Mouse (Mus musculus): ENCODE data around the gene Gm45713. TPM values are rescaled to one million over a fixed set of nuclear protein-coding genes. Genes with fewer than 3 reads are reported as not detected.

The Gm45713 gene
- polyA plus RNA-seq, 1 experiment: 0.95 TPM

- Histone ChIP-seq H3ac (ENCODE audit: control insufficient read depth, insufficient read length, low read depth) (no peak overlapping the region), H3K36me3 (ENCODE audit: control insufficient read depth, insufficient read depth) (peaks cover 56% of the 10 kb centered on the region), H3K4me3 (ENCODE audit: insufficient read depth, poor library complexity, severe bottlenecking) (no peak overlapping the region), H3K27me3 (ENCODE audit: control insufficient read depth, insufficient read depth, insufficient read length) (no peaks in the 10 kb centered on the region), H3K79me2 (ENCODE audit: control insufficient read depth, insufficient read depth) (peaks cover 36% of the 10 kb centered on the region), H3K79me3 (ENCODE audit: low read depth) (peaks cover 24% of the 10 kb centered on the region)
- TF ChIP-seq MYOG (IDR thresholded peaks at IDR 0.05; ENCODE audit: control insufficient read depth, extremely low read depth, insufficient read length) (no peak), CEBPB (IDR thresholded peaks at IDR 0.05; ENCODE audit: low read depth) (no peak), CTCF (IDR thresholded peaks at IDR 0.05; ENCODE audit: control insufficient read depth, insufficient read depth, insufficient read length) (no peak), USF1 (IDR thresholded peaks at IDR 0.05; ENCODE audit: low read depth) (no peak), MYOD1 (IDR thresholded peaks at IDR 0.05; ENCODE audit: control insufficient read depth, insufficient read length, low read depth) (no peak), MAX (IDR thresholded peaks at IDR 0.05) (no peak), FOSL1 (IDR thresholded peaks at IDR 0.05; ENCODE audit: insufficient read depth, low read length, poor library complexity, severe bottlenecking) (no peak)
These were observed 16.0 kb downstream of the Gm45713 start for GRCm38 (mm10) chr7:45119780-45120709.

GRCm38 (mm10) chr7:45118336-45118735 lies 17.7 kb downstream of the Gm45713 start:
- no peak overlapping the region for H3K4me3 ChIP-seq (ENCODE audit: insufficient read depth, poor library complexity, severe bottlenecking)
- TF ChIP-seq FOSL1 (IDR thresholded peaks at IDR 0.05; ENCODE audit: insufficient read depth, low read length, poor library complexity, severe bottlenecking) (no peak), USF1 (IDR thresholded peaks at IDR 0.05; ENCODE audit: low read depth) (no peak), CTCF (IDR thresholded peaks at IDR 0.05; ENCODE audit: control insufficient read depth, insufficient read depth, insufficient read length) (no peak), CEBPB (IDR thresholded peaks at IDR 0.05; ENCODE audit: low read depth) (no peak), MYOG (IDR thresholded peaks at IDR 0.05; ENCODE audit: control insufficient read depth, extremely low read depth, insufficient read length) (no peak), MAX (IDR thresholded peaks at IDR 0.05) (no peak), MYOD1 (IDR thresholded peaks at IDR 0.05; ENCODE audit: control insufficient read depth, insufficient read length, low read depth) (no peak)
- H3ac ChIP-seq (ENCODE audit: control insufficient read depth, insufficient read length, low read depth): no peak overlapping the region
- H3K79me2 ChIP-seq (ENCODE audit: control insufficient read depth, insufficient read depth): peaks cover 27% of the 10 kb centered on the region
- H3K79me3 ChIP-seq (ENCODE audit: low read depth): peaks cover 17% of the 10 kb centered on the region
- peaks cover 47% of the 10 kb centered on the region for H3K36me3 ChIP-seq (ENCODE audit: control insufficient read depth, insufficient read depth)
- H3K27me3 ChIP-seq (ENCODE audit: control insufficient read depth, insufficient read depth, insufficient read length): no peaks in the 10 kb centered on the region

GRCm38 (mm10) chr7:45117566-45117965 lies 18.5 kb downstream of the Gm45713 start:
- Histone ChIP-seq H3K27me3 (ENCODE audit: control insufficient read depth, insufficient read depth, insufficient read length) (no peaks in the 10 kb centered on the region), H3K4me3 (ENCODE audit: insufficient read depth, poor library complexity, severe bottlenecking) (no peak overlapping the region), H3K36me3 (ENCODE audit: control insufficient read depth, insufficient read depth) (peaks cover 39% of the 10 kb centered on the region), H3K79me3 (ENCODE audit: low read depth) (peaks cover 9% of the 10 kb centered on the region), H3K79me2 (ENCODE audit: control insufficient read depth, insufficient read depth) (peaks cover 20% of the 10 kb centered on the region), H3ac (ENCODE audit: control insufficient read depth, insufficient read length, low read depth) (no peak overlapping the region)
- TF ChIP-seq USF1 (IDR thresholded peaks at IDR 0.05; ENCODE audit: low read depth): no peak
- TF ChIP-seq CEBPB (IDR thresholded peaks at IDR 0.05; ENCODE audit: low read depth): no peak
- TF ChIP-seq MYOD1 (IDR thresholded peaks at IDR 0.05; ENCODE audit: control insufficient read depth, insufficient read length, low read depth): no peak
- no peak for TF ChIP-seq FOSL1 (IDR thresholded peaks at IDR 0.05; ENCODE audit: insufficient read depth, low read length, poor library complexity, severe bottlenecking)
- TF ChIP-seq MAX (IDR thresholded peaks at IDR 0.05): no peak
- no peak for TF ChIP-seq CTCF (IDR thresholded peaks at IDR 0.05; ENCODE audit: control insufficient read depth, insufficient read depth, insufficient read length)
- TF ChIP-seq MYOG (IDR thresholded peaks at IDR 0.05; ENCODE audit: control insufficient read depth, extremely low read depth, insufficient read length): no peak

- no peak overlapping the region for H3K4me3 ChIP-seq (ENCODE audit: insufficient read depth, poor library complexity, severe bottlenecking)
- TF ChIP-seq USF1 (IDR thresholded peaks at IDR 0.05; ENCODE audit: low read depth) (no peak), FOSL1 (IDR thresholded peaks at IDR 0.05; ENCODE audit: insufficient read depth, low read length, poor library complexity, severe bottlenecking) (no peak), MYOG (IDR thresholded peaks at IDR 0.05; ENCODE audit: control insufficient read depth, extremely low read depth, insufficient read length) (no peak), CEBPB (IDR thresholded peaks at IDR 0.05; ENCODE audit: low read depth) (no peak), CTCF (IDR thresholded peaks at IDR 0.05; ENCODE audit: control insufficient read depth, insufficient read depth, insufficient read length) (no peak), MAX (IDR thresholded peaks at IDR 0.05) (no peak), MYOD1 (IDR thresholded peaks at IDR 0.05; ENCODE audit: control insufficient read depth, insufficient read length, low read depth) (no peak)
- no peaks in the 10 kb centered on the region for H3K36me3 ChIP-seq (ENCODE audit: control insufficient read depth, insufficient read depth)
- H3ac ChIP-seq (ENCODE audit: control insufficient read depth, insufficient read length, low read depth): no peak overlapping the region
- no peaks in the 10 kb centered on the region for H3K27me3 ChIP-seq (ENCODE audit: control insufficient read depth, insufficient read depth, insufficient read length)
- no peaks in the 10 kb centered on the region for H3K79me2 ChIP-seq (ENCODE audit: control insufficient read depth, insufficient read depth)
- no peaks in the 10 kb centered on the region for H3K79me3 ChIP-seq (ENCODE audit: low read depth)
These were observed 22.6 kb downstream of the Gm45713 start for GRCm38 (mm10) chr7:45113476-45113875.

GRCm38 (mm10) chr7:45112529-45112928 lies 23.5 kb downstream of the Gm45713 start:
- no peak for TF ChIP-seq MYOD1 (IDR thresholded peaks at IDR 0.05; ENCODE audit: control insufficient read depth, insufficient read length, low read depth)
- TF ChIP-seq USF1 (IDR thresholded peaks at IDR 0.05; ENCODE audit: low read depth): no peak
- no peak for TF ChIP-seq MYOG (IDR thresholded peaks at IDR 0.05; ENCODE audit: control insufficient read depth, extremely low read depth, insufficient read length)
- no peak for TF ChIP-seq MAX (IDR thresholded peaks at IDR 0.05)
- no peak for TF ChIP-seq CTCF (IDR thresholded peaks at IDR 0.05; ENCODE audit: control insufficient read depth, insufficient read depth, insufficient read length)
- TF ChIP-seq CEBPB (IDR thresholded peaks at IDR 0.05; ENCODE audit: low read depth): no peak
- TF ChIP-seq FOSL1 (IDR thresholded peaks at IDR 0.05; ENCODE audit: insufficient read depth, low read length, poor library complexity, severe bottlenecking): no peak
- no peaks in the 10 kb centered on the region for H3K27me3 ChIP-seq (ENCODE audit: control insufficient read depth, insufficient read depth, insufficient read length)

More at GRCm38 (mm10) chr7:45112529-45112928, 23.5 kb downstream of the Gm45713 start:
- H3K36me3 ChIP-seq (ENCODE audit: control insufficient read depth, insufficient read depth): no peaks in the 10 kb centered on the region
- H3K4me3 ChIP-seq (ENCODE audit: insufficient read depth, poor library complexity, severe bottlenecking): no peak overlapping the region
- no peaks in the 10 kb centered on the region for H3K79me3 ChIP-seq (ENCODE audit: low read depth)
- H3K79me2 ChIP-seq (ENCODE audit: control insufficient read depth, insufficient read depth): no peaks in the 10 kb centered on the region
- no peak overlapping the region for H3ac ChIP-seq (ENCODE audit: control insufficient read depth, insufficient read length, low read depth)
